Mouse (Mus musculus) CD4-positive, CD25-positive, alpha-beta regulatory T cell, adult 4 months (primary cell): ENCODE data around the gene Cntn1. TPM values are rescaled to one million over a fixed set of nuclear protein-coding genes. Genes with fewer than 3 reads are reported as not detected.
"Not testable (repeated sequence)": the region's sequence is repeated elsewhere in the genome, so short reads cannot be mapped to it uniquely, and the experiment has no call there.

Experiments
- ATAC-seq: one replicate; pipeline ENCODE4 v1.8.0; 2017
- polyA plus RNA-seq, 2 experiments: library from polyadenylated mRNA; unstranded; fragments of 100-300 nt; shearing (Covaris generic); gene quantifications; one replicate each; pipeline ENCODE4 v1.2.1; 2017

The Cntn1 gene
- polyA plus RNA-seq, 2 experiments from 2014 or later = not detected

DNA sequence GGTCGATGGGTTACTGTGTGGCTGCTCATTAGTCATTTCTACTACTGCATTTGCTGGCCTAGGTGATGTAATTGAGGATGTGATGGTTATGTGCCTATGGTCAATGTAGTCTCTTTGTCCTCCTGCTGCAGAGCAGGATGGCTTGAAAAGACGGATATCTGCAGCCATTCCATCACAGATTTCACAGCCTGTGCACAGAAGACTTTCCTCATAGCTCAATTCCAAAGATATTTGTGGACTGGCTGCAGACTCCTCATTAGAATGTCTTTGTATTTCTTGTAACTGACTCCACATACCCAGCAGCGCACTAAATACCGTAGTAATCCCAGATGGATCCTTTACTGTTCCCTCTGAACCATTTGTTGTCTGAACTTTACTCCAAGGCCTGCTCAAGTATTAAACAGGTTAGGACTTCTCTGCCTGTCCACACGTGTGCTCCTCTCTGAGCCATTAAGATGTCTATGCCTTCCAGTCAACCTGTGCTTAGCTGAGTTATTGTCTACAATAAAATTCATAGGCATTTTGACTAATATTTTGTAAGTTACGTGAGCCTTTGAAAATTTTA, 220.9 kb downstream of the Cntn1 start:
- ATAC-seq = no peak

DNA sequence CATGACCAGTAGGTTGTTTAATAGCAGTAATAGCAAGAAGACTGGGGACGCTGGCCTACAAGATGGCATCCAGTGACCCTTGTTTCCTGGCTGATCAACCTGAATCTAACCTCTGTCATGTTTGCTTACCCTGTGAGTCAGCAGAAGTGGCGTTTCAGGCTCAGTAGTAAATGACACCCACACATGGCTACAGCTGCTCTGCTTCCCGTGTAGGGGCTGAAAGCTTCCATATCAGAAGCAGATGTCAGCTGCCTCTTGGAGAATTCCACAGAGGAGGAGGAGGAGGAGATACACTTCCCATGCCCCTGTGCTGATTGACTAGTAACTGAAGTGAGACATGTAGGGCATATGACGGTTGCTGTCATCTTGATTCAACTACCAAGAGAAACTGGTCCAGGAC, 225.9 kb downstream of the Cntn1 start:
- ATAC-seq = no peak

DNA sequence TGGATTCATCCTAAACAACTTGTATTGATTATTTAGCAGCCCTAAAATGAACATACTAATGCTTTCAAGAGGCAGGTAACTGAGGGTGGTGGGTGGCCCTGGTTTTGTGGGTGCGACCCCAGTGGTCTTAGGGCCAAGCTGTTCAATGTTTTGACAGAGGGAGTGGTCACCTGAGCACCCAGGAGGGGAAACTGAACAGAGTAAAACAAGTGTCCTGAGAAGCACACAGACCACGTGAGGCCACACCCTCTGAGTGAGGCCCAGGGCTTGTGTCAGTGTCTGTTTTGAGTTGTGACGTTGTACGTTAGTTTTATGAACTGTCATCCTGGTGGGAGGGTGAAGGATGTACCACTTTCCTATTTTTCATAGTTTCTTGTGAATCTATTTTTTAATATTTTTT, 227.0 kb downstream of the Cntn1 start:
- no peak for ATAC-seq

DNA sequence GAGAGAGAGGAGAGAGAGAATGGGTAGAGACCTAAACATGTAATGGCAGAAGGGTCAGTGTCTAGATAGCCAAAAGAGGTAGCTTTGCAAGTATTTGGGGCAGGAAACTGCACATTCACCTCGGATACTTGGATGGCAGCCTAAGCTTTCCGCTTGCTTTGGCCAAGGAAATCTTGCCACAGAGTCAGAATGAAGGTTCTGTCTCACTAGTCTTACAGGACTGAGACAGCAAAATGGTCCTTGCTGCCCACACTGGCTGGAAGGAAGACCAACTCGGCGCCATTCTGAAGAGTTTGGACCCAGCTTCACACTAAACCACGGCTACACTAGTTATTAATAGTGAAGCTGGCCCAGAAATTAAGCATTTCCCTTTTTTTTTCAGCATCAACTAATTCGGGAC, 230.0 kb downstream of the Cntn1 start:
- no peak for ATAC-seq

DNA sequence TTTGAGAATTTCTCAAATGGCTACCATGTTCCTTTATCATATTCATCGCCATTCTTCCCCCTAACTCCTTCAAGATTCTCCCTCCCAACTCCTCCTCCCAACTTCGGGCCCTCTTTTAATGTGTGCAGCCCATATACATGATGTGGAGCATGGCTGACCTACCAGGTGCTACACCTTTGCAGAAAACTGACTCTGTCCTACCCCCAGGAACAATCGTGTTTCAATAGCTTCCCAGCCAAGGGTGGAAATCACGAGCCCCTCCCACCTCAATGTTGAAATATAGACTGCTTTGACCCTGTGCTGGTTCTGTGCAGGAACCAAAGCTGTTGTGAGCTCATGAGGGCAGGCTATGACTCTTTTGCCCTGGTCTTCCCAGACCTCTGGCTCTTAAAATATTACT, 236.7 kb downstream of the Cntn1 start:
- no peak for ATAC-seq

DNA sequence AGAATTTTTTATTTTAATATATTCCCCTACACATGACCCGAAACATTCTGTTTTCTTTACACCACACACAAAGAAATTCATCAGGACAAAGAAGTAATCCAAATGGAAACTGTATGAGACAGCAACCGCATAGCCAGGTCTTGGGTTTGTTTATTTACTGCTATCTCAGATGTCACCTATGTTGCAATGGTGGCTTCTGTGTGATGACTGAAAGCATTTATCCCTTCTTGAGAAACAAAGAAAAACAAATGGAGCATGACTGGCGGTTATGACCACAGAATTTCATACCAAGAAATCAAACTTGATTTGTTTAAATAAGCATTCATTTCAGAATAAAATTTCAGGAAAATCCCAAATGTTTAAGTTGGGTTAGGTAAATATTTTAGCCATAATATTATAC, 245.5 kb downstream of the Cntn1 start:
- no peak for ATAC-seq

DNA sequence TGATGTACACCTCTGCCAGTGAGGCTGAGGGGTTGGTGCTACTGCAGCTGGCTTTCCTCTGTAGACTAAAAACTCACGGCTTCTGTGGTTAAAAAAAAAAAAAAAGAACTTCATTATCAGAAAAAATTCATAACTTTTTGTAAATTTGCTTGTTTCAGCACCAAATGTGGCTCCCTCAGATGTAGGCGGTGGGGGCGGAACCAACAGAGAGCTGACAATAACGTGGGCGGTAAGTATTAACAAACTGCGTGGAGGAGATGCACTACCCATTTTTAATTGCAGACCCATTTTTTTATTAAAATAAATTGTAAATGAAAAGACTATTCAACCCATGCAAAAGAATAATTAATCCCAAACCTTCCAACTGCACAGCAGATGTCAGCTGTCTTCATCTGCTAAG, 251.8 kb downstream of the Cntn1 start:
- ATAC-seq = no peak

DNA sequence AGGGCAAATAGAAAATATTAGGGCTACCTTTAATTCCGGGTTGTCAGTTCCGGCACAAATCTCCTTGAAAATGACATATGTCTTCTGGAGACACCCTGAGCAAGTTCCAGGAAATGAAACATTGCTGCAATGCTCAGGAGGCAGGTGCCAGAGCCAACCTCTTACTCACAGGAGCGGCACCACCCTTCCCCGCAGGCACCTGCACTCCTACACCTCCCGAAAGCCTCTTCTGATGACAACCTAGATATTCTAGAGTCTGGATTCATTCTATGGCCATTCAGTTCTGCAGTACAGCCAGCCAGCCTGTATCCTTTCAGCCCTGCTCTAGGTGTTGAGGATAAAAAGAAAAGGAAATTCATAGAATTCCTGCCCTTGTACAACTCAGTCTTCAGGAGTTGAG, 253.3 kb downstream of the Cntn1 start:
- no peak for ATAC-seq

DNA sequence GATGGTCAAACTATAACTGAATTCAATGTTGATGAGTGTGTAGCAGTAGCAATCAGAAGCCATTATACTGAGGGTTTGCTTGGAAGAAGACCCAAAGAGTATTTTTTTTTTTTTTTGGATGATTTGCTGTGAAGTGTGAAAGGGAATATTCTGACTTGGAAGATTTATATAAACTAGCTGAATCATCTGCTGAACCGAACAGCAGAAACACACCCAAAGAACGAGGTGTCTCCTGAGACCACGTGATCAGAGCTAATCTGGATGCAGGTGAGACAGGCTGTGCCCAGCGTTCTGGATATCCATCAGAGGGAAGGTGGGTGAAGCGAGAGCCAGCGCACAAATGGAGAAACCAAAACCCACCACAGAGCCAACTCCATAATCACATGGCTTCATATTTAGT, 271.0 kb downstream of the Cntn1 start:
- ATAC-seq = no peak

DNA sequence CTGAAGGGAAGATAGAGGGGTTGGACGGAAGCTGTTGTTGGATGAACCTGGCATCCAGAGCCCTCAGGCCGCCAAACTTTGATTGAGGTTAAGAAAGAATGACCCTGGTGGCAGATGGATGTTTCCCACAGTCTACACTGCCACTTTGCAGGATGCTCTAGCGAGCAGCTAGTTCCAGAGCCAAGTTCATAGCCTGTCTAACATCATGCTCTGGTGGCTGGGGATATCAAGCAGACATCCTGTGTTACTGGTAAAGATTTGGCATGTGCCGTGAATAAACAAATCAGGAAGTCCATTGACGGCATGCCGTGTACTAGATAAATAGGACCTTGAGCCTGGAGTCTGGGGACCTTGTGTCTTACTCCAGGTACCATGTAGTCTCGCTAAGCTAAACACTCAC, 276.1 kb downstream of the Cntn1 start:
- no peak for ATAC-seq

DNA sequence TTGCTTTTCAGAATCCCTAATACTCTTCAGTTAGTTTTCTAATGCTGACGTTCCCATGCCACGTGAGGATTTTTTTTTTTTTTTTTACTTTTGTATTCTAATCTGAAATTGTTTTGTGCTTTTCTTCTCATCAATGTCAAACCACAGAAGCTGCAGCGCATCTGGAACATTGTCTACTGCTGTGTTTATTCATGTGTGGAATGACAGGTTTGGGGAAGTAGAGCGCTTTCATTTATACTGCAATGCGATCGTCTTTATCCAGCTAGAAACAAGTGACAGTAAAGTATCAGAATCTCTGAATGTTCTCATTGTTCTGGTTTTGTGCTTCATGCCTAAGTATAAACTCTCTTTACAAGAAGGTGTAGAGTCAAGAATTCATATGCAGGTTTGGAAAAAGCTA, 289.3 kb downstream of the Cntn1 start:
- ATAC-seq = no peak

DNA sequence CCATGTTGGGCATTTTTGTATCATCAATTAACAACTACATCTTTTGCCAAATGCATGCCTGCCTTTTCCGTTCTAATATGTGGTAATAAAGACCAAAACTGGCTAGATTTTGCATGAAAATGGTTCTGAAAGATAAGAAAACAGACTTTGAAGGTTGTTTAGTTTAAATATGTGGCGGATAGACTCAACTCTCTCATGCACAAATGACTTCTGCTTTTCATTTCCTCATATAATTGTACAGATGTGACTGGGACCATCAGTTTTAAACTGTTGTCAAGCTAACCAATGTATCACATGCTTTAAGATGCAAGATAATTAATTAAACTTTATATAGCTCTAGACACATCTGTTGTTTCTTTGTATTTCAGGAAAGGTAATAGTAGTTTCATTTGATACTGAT, 290.5 kb downstream of the Cntn1 start:
- ATAC-seq = no peak

DNA sequence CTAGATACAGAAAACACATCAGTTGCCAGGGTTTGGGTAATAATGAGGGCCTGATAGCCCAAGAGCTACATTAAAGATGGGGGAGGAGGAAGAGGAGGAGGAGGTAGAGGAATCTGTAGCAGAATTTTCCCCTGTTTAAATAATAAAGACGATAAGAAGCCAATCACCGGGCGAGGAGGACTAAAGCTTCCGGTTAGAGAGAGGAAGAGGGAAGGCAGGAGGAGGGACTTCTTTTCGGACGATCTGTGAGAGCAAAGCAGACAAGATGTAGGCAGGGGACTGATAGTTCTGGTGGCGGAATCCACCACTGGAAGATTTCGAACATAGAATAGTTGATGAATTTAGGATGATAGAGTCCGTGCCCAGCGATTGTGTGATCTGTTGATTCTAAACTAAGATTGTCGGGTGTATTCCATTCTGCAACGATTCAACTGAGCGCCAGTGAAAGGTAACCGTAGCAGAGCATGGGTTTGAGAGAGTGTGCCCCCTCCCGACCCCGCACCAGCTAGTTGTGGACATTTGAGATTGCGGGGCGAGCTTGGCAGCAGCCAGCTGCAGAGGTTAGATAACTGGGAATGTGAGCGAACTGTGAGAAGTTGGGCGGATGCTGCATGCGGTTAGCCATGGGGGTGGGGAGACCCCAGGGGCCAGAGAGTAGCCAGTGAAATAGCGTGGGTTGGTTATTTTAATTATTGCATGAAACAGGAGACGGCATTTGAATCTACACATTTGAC, 293.3 kb downstream of the Cntn1 start:
- no peak for ATAC-seq

DNA sequence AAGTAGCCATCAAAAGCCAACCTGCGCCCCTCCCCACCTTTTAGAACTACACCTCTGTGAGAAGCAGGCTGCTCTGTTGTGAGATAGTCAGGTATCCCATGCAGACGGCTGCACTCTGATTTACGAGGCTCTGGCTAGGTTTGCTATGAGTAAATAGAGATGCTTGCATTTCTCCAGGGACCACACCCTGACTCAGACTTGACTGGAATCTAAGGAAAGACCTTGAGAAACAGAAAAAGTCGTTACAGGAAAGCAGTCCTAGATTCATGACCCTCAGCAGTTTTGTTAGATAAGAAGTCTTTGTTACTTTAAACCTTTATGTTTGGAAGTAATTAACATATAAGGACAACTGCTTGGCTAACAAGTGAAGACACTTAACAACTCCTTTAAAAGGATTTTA, 296.5 kb downstream of the Cntn1 start:
- no peak for ATAC-seq

DNA sequence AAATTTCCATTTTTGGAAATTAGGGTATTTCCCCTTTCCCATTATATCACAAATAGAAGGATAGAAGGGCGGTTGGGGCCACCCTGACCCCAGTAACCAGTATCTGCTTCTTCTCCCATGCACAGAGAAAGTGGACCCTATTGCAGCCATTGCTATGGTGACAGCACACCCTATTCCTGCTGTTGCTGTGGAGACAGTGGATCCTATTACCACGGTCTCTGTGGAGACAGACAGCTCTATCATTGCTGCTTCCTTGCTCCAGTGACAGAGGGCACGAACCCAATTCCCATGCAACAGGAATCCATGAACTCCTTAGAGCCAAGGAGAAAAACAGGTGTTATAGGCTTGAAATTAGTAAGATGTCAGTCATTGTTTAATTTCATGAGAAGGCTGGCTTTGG, 296.9 kb downstream of the Cntn1 start:
- no peak for ATAC-seq

DNA sequence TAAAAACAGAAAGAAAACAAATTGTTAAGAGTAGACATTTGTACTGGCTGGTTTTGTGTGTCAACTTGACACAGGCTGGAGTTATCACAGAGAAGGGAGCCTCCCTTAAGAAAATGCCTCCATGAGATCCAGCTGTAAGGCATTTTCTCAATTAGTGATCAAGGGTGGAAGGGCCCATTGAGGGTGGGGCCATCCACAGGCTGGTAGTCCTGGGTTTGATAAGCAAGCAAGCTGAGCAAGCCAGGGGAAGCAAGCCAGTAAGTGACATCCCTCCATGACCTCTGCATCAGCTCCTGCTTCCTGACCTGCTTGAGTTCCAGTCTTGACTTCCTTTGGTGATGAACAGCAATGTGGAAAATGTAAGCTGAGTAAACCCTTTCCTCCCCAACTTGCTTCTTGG, 297.5 kb downstream of the Cntn1 start:
- ATAC-seq = not testable (repeated sequence)

DNA sequence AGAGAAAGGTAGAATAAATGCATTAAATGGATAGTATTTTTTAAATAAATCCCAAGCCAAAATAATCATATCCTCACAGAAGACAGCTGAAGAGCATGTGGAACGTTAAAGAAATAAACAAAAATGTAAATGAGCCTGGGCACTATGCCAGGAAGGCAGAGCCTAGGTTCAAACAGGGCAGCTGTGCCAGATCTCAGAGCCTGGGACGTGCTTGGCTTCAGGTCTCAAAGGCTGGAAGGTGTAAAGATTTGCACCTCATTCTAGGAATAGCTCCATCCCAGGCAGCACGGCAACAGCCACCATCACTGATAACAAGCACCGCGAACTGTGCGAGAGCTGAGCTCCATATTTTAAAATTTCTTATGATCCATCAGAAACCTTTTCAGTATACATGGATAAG, 313.2 kb downstream of the Cntn1 start:
- no peak for ATAC-seq

DNA sequence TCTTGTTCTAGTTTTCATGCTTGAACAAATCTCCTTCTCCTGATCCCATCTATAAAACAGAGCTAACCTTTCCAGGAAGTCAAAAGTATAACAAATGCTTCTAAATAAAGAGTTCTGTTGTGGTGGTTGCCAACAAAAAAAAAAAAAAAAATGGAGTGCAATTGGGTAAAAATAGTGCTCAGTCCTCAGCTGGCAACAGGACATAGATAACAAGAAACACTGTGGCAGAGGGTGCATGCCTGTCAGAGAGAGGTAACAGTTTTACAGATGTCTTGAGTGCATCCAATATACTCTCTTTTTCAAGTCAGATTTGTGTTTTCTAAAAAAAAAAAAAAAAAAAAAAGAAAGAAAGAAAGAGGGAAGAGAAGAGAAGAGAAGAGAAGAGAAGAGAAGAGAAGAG, 313.6 kb downstream of the Cntn1 start:
- no peak for ATAC-seq

Other genes starting within 250 kb of the Cntn1 start
- not detected for gene Smgc, start 212.9 kb upstream of the Cntn1 start, polyA plus RNA-seq